Mouse (Mus musculus) intestine, postnatal 0 days (tissue): ENCODE data around the gene Fbxo22. TPM values are rescaled to one million over a fixed set of nuclear protein-coding genes. Genes with fewer than 3 reads are reported as not detected.

ENCODE experiments used
- ATAC-seq: fragments of 200-750 bp; cut with Nextera tagmentation; 2 replicates; pipeline ENCODE4 v1.8.0; 2017; ENCODE audit warnings: mild to moderate bottlenecking, moderate TSS enrichment, moderate library complexity
- H3K27ac ChIP-seq: fragments of 300-500 bp; sonication (generic); 2 replicates; pipeline ENCODE4 v1.5.1; 2014; ENCODE audit warnings: mild to moderate bottlenecking, low read depth, low read length, moderate library complexity
- H3K27me3 ChIP-seq: fragments of 300-500 bp; sonication (generic); replicated peaks from 2 replicates; pipeline ENCODE4 v1.6.1; 2014; ENCODE audit warnings: low read length, mixed read lengths; ENCODE audit not compliant: control insufficient read depth, insufficient read depth
- H3K36me3 ChIP-seq: fragments of 300-500 bp; sonication (generic); 2 replicates; pipeline ENCODE4 v1.6.1; 2014; ENCODE audit warnings: mild to moderate bottlenecking, moderate library complexity; ENCODE audit not compliant: control insufficient read depth, insufficient read depth
- H3K4me1 ChIP-seq: fragments of 300-500 bp; sonication (generic); replicated peaks from 2 replicates; pipeline ENCODE4 v1.6.1; 2014; ENCODE audit warnings: antibody characterized with exemption, low read length, mixed read lengths; ENCODE audit not compliant: control insufficient read depth, insufficient read depth
- H3K4me2 ChIP-seq: fragments of 300-500 bp; sonication (generic); replicated peaks from 2 replicates; pipeline ENCODE4 v1.6.1; 2014; ENCODE audit warnings: low read depth, mild to moderate bottlenecking, moderate library complexity
- H3K4me3 ChIP-seq: fragments of 300-500 bp; sonication (generic); 2 replicates; pipeline ENCODE4 v1.5.1; 2014; ENCODE audit warnings: low read depth, low read length
- H3K9ac ChIP-seq: fragments of 300-500 bp; sonication (generic); 2 replicates; pipeline ENCODE4 v1.6.1; 2014; ENCODE audit warnings: mild to moderate bottlenecking, low read depth, low read length
- H3K9me3 ChIP-seq: fragments of 300-500 bp; sonication (generic); 2 replicates; pipeline ENCODE4 v1.6.1; 2016; ENCODE audit warnings: mixed run types; ENCODE audit not compliant: control insufficient read depth
- CTCF ChIP-seq: sonication (generic); IDR thresholded peaks from 2 replicates; pipeline ENCODE4 v1.5.1; 2016; ENCODE audit warnings: low read depth, mild to moderate bottlenecking, control low read depth, antibody characterized with exemption, moderate library complexity
- WGBS: fragments of 180-500 bp; shearing (Covaris S2); extraction: QIAGEN DNeasy Blood & Tissue Kit; methylation state at CpG from one replicate; pipeline ENCODE4 v1.1.7; 2014; 5-methylcytosine and 5-hydroxymethylcytosine counted together
- polyA plus RNA-seq: library from polyadenylated mRNA; unstranded; fragments of >200 nt; fragmentation: Nextera tagmentation; extraction: Ambion mirVana; gene quantifications from 2 replicates; pipeline ENCODE4 v1.2.1, GENCODE M21; 2015

Gene Fbxo22
- polyA plus RNA-seq, 1 experiment from 2014 or later, result 36.5 TPM

- Histone ChIP-seq H3K9ac (no peak overlapping the region), H3K4me2 (no peak overlapping the region), H3K9me3 (no peaks in the 10 kb centered on the region), H3K27ac (no peak overlapping the region; the same call in 1 of the 2 replicates), H3K27me3 (no peaks in the 10 kb centered on the region), H3K4me1 (no peaks in the 10 kb centered on the region), H3K4me3 (no peak overlapping the region), H3K36me3 (peaks cover 81% of the 10 kb centered on the region)
- WGBS, result 88% methylated on average over 3 of the region's 3 CpGs
- TF ChIP-seq CTCF, result no peak
- no peak for ATAC-seq
These were observed 8.7 kb downstream of the Fbxo22 start for GRCm38 (mm10) chr9:55217381-55217780.

DNA sequence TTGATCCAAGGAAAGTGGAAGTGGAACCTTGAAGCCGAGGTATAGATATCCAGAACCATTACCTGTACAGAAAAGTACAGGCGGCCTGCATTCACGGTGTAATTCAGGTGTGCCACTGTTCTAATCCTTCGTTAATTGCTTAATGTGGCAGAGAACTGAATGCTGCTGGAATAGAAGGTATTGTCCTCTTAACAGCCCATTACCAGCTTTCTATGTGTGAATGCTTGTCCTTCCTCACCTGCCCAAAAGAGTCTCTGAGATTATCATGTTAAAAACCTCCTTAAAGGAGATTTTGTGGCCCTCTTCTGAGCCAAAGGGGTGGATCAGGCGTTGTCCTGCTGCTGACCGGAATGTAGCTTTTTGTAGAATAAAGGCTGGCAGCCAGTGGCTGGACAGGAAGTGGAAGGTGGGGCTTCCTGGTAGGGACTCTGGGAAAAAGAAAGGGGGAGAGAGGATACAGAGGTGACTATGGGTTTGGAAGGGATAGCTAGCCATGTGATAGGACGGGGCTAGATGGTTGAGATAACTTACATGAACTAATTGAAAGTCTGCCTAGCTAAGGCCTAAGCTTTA is 16.5 kb downstream of the Fbxo22 start:
- Histone ChIP-seq H3K4me1 (no peaks in the 10 kb centered on the region), H3K36me3 (peaks cover 48% of the 10 kb centered on the region), H3K27me3 (no peaks in the 10 kb centered on the region), H3K4me3 (no peak overlapping the region), H3K4me2 (no peak overlapping the region), H3K27ac (peak overlapping the region; percentile 7; the same call in 1 of the 2 replicates), H3K9me3 (no peaks in the 10 kb centered on the region), H3K9ac (no peak overlapping the region)
- no peak for TF ChIP-seq CTCF
- ATAC-seq, result no peak
- 84% methylated on average over 7 of the region's 7 CpGs for WGBS

DNA sequence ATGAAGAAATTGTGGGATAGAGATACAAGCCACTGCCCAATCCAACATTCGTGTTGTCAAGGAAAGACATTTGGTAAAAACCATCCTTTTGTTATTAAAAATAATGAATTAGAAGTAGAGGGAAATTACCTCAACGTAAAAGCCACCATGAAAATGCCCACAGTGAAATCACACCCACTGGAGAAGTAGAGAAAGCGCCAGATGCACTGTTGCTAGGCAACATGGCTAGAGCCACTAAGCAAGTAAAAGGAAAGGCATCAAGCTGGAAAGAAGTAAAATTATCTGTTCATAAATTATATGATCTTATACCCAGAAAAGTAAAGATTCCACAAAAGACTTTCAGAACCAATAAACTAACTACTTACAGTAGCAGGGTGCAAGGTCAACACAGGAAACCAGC is 17.5 kb downstream of the Fbxo22 start:
- H3K9me3 ChIP-seq, result no peaks in the 10 kb centered on the region
- peaks cover 38% of the 10 kb centered on the region for H3K36me3 ChIP-seq
- no peak for TF ChIP-seq CTCF
- ATAC-seq, result no peak
- H3K4me1 ChIP-seq, result no peaks in the 10 kb centered on the region
- no peak overlapping the region for H3K9ac ChIP-seq
- H3K27ac ChIP-seq, result no peak overlapping the region
- no peak overlapping the region for H3K4me3 ChIP-seq
- H3K4me2 ChIP-seq, result no peak overlapping the region
- WGBS, result 90% methylated on average over 3 of the region's 3 CpGs
- H3K27me3 ChIP-seq, result no peaks in the 10 kb centered on the region

GRCm38 (mm10) chr9:55228149-55228548 is 19.4 kb downstream of the Fbxo22 start:
- peaks cover 19% of the 10 kb centered on the region for H3K36me3 ChIP-seq
- no peak for TF ChIP-seq CTCF
- no peaks in the 10 kb centered on the region for H3K27me3 ChIP-seq
- no peak overlapping the region for H3K9ac ChIP-seq
- H3K27ac ChIP-seq, result no peak overlapping the region
- ATAC-seq, result no peak
- 87% methylated on average over 4 of the region's 4 CpGs for WGBS
- no peaks in the 10 kb centered on the region for H3K9me3 ChIP-seq
- H3K4me3 ChIP-seq, result no peak overlapping the region
- no peak overlapping the region for H3K4me2 ChIP-seq
- no peaks in the 10 kb centered on the region for H3K4me1 ChIP-seq

- H3K9me3 ChIP-seq, result no peaks in the 10 kb centered on the region
- H3K36me3 ChIP-seq, result peaks cover 11% of the 10 kb centered on the region
- H3K27ac ChIP-seq, result no peak overlapping the region
- peak; percentile 51 for TF ChIP-seq CTCF
- 54% methylated on average over 10 of the region's 10 CpGs for WGBS
- no peaks in the 10 kb centered on the region for H3K4me1 ChIP-seq
- H3K27me3 ChIP-seq, result no peaks in the 10 kb centered on the region
- no peak overlapping the region for H3K4me3 ChIP-seq
- H3K4me2 ChIP-seq, result no peak overlapping the region
- no peak for ATAC-seq
- H3K9ac ChIP-seq, result no peak overlapping the region
These were observed 20.3 kb downstream of the Fbxo22 start for GRCm38 (mm10) chr9:55229010-55229409.

DNA sequence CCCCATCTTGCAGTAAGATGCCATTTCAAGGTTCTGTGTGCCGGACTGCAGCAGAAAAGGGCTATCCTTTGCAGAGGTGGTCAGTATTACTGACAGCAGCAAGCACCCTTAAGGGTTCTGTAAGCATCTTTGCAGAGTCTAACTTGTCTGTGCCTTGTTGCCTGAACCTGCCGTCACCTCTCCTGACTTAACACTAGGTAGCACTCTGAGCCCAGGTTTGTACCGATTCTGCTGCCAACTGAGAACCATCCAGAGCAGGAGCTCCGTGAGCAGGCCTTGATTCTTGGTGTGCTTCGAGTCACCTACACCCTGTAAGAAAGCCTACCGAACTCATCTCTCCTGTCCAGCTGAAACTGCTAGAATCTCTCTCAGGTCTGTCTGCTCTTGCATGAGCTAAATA is 22.8 kb downstream of the Fbxo22 start:
- Histone ChIP-seq H3K9me3 (no peaks in the 10 kb centered on the region), H3K4me3 (no peak overlapping the region), H3K9ac (no peak overlapping the region), H3K4me2 (no peak overlapping the region), H3K27me3 (no peaks in the 10 kb centered on the region), H3K36me3 (no peaks in the 10 kb centered on the region), H3K27ac (no peak overlapping the region), H3K4me1 (no peaks in the 10 kb centered on the region)
- ATAC-seq, result no peak
- TF ChIP-seq CTCF, result peak; percentile 70
- WGBS, result 67% methylated on average over 6 of the region's 6 CpGs

DNA sequence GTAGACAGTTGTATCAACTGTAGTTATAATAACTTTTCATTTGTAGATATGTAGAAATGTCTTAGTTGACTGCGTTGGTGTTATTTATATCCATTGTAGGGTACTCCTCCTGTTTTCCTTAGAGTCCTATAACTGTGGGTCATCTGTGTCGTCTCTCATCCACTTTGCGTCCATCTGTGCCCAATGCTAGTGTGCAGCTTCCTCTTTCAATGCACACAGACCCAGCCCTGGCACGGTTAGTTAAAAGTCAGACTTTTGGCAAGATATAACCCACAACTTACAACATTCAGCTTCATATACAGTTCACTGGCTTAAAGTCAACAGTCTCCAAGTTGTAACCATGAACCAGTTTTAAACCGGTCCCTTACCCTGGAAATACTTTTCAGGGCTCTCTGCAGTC is 23.4 kb downstream of the Fbxo22 start:
- ATAC-seq, result no peak
- Histone ChIP-seq H3K9me3 (no peaks in the 10 kb centered on the region), H3K27ac (no peak overlapping the region)

More for the DNA sequence above, 23.4 kb downstream of the Fbxo22 start:
- no peak for TF ChIP-seq CTCF
- no peaks in the 10 kb centered on the region for H3K36me3 ChIP-seq
- 87% methylated on average over 5 of the region's 5 CpGs for WGBS
- H3K4me3 ChIP-seq, result no peak overlapping the region
- H3K9ac ChIP-seq, result no peak overlapping the region
- H3K4me1 ChIP-seq, result no peaks in the 10 kb centered on the region
- no peak overlapping the region for H3K4me2 ChIP-seq
- no peaks in the 10 kb centered on the region for H3K27me3 ChIP-seq
